Mouse (Mus musculus): ENCODE results near the gene Sbk1.

Gene Sbk1

GRCm38 (mm10) chr7:126335556-126335955 lies 63.1 kb downstream of the Sbk1 start:
- no peak for DNase-seq (ENCODE audit: low read depth, low spot score)

- DNase-seq (ENCODE audit: low read depth, low spot score), result no peak
Measured at GRCm38 (mm10) chr7:126338906-126339305, 66.5 kb downstream of the Sbk1 start.

- DNase-seq (ENCODE audit: low read depth, low spot score), result no peak
Measured at GRCm38 (mm10) chr7:126339521-126339971, 67.1 kb downstream of the Sbk1 start.

- no peak for DNase-seq (ENCODE audit: low read depth, low spot score)
Measured at GRCm38 (mm10) chr7:126340206-126340618, 67.8 kb downstream of the Sbk1 start.

DNA sequence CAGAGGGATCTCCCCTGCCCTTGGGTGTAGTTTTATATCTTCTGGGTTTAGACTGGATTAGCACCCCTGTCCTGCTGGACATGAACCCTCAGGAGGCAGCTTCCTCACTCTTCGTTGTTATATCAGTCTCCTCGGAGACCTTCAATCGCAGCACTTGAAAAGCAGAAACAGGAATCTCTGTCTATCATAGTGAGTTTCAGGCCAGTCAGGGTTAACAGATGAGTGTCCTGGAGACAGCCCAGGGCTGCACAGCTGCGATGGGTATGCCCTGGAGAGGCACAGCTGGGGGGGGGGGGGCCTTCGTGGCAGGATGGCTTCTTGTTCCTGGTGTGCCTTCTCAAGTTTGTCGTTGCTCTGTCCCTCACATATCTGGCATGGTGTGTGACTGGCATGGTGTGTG lies 68.5 kb downstream of the Sbk1 start:
- no peak for DNase-seq (ENCODE audit: low read depth, low spot score)
